Mouse (Mus musculus): ENCODE data around the gene Gm10642.

GRCm38 (mm10) chr9:70631665-70632064, 24.4 kb upstream of the Gm10642 start:
- TF ChIP-seq POLR2A (IDR thresholded peaks at IDR 0.05; ENCODE audit: insufficient read depth, low read depth, low read length) (no peak), CTCF (IDR thresholded peaks at IDR 0.05) (no peak)
